Mouse (Mus musculus) stomach, embryonic 16.5 days (tissue): ENCODE results near the gene Dbt. TPM values are rescaled to one million over a fixed set of nuclear protein-coding genes. Genes with fewer than 3 reads are reported as not detected.

Experiments
- ATAC-seq: fragments of 200-750 bp; cut with Nextera tagmentation; 2 replicates; pipeline ENCODE4 v1.8.0; 2017; ENCODE audit warnings: moderate number of reproducible peaks, moderate TSS enrichment; ENCODE audit not compliant: insufficient read depth, low FRiP score
- H3K27ac ChIP-seq: fragments of 300-500 bp; sonication (generic); 2 replicates; pipeline ENCODE4 v1.5.1; 2014; ENCODE audit warnings: low read length
- H3K27me3 ChIP-seq: fragments of 300-500 bp; sonication (generic); 2 replicates; pipeline ENCODE4 v1.6.1; 2014; ENCODE audit warnings: low read length, control low read depth, mixed read lengths; ENCODE audit not compliant: control insufficient read depth, insufficient read depth
- H3K36me3 ChIP-seq: fragments of 300-500 bp; sonication (generic); 2 replicates; pipeline ENCODE4 v1.6.1; 2014; ENCODE audit warnings: low read length; ENCODE audit not compliant: control insufficient read depth, insufficient read depth
- H3K4me1 ChIP-seq: fragments of 300-500 bp; sonication (generic); 2 replicates; pipeline ENCODE4 v1.6.1; 2014; ENCODE audit warnings: low read length, control low read depth, mixed read lengths; ENCODE audit not compliant: control insufficient read depth, insufficient read depth
- H3K4me2 ChIP-seq: fragments of 300-500 bp; sonication (generic); 2 replicates; pipeline ENCODE4 v1.6.1; 2014; ENCODE audit warnings: low read depth, low read length, mixed read lengths
- H3K4me3 ChIP-seq: fragments of 300-500 bp; sonication (generic); replicated peaks from 2 replicates; pipeline ENCODE4 v1.5.1; 2014; ENCODE audit warnings: mild to moderate bottlenecking, low read length
- H3K9ac ChIP-seq: fragments of 300-500 bp; sonication (generic); 2 replicates; pipeline ENCODE4 v1.6.1; 2014; ENCODE audit warnings: low read length
- H3K9me3 ChIP-seq: fragments of 300-500 bp; sonication (generic); replicated peaks from 2 replicates; pipeline ENCODE4 v1.6.1; 2016; ENCODE audit warnings: low read length, control low read depth; ENCODE audit not compliant: control insufficient read depth
- WGBS: fragments of 180-500 bp; shearing (Covaris S2); extraction: QIAGEN DNeasy Blood & Tissue Kit; methylation state at CpG from one replicate; pipeline ENCODE4 v1.1.7; 2014; 5-methylcytosine and 5-hydroxymethylcytosine counted together
- polyA plus RNA-seq: library from polyadenylated mRNA; unstranded; fragments of >200 nt; fragmentation: Nextera tagmentation; extraction: Ambion mirVana; gene quantifications from 2 replicates; pipeline ENCODE4 v1.2.1, GENCODE M21; 2015

Gene Dbt
- polyA plus RNA-seq, 1 experiment from 2014 or later: 24.2 TPM

DNA sequence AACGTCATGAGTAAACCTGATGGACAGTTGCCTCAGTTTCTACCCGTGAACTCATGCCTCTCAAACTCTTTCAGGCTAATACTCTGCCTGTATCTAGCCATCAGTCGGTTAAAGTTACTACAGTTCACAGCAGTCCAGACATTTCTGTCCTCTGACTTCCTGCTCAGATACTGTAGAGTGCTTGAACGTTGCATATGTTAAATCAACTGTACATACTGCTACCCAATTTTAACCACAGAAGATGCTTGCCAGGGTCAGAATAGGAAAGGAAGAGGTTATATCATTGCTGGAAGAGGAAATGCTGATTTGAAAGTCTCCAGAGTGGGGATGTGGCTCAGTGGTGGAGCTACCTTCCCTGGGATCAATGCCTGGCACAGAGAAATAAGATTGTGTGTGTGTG is 29.6 kb upstream of the Dbt start:
- ATAC-seq: no peak
- 83% methylated on average over 4 of the region's 4 CpGs for WGBS
- H3K4me1 ChIP-seq: no peaks in the 10 kb centered on the region
- H3K36me3 ChIP-seq: no peaks in the 10 kb centered on the region
- H3K27ac ChIP-seq: no peak overlapping the region
- no peak overlapping the region for H3K9ac ChIP-seq
- no peaks in the 10 kb centered on the region for H3K27me3 ChIP-seq
- no peak overlapping the region for H3K4me3 ChIP-seq
- H3K4me2 ChIP-seq: no peak overlapping the region
- no peaks in the 10 kb centered on the region for H3K9me3 ChIP-seq

DNA sequence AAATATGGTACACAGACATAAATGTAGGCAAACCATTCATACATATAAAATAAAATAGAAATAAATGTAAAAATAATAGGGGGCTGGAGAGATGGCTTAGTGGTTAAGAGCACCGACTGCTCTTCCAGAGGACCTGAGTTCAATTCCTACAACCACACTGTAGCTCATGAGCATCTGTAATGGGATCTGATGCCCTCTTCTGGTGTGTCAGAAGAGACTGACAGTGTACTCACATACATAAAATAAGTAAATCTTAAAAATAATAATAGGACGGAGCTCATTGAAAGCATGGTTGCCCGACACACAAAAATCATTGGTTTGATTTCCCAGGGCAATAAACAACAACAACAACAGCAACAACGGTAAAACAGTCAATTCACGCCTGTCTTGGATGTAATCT is 21.9 kb upstream of the Dbt start:
- Histone ChIP-seq H3K9ac (no peak overlapping the region), H3K4me2 (no peak overlapping the region), H3K27me3 (no peaks in the 10 kb centered on the region), H3K36me3 (peaks cover 17% of the 10 kb centered on the region; the same call in 1 of the 2 replicates), H3K4me1 (no peaks in the 10 kb centered on the region), H3K27ac (no peak overlapping the region), H3K4me3 (no peak overlapping the region), H3K9me3 (no peaks in the 10 kb centered on the region)
- 90% methylated on average over 5 of the region's 5 CpGs for WGBS
- no peak for ATAC-seq

DNA sequence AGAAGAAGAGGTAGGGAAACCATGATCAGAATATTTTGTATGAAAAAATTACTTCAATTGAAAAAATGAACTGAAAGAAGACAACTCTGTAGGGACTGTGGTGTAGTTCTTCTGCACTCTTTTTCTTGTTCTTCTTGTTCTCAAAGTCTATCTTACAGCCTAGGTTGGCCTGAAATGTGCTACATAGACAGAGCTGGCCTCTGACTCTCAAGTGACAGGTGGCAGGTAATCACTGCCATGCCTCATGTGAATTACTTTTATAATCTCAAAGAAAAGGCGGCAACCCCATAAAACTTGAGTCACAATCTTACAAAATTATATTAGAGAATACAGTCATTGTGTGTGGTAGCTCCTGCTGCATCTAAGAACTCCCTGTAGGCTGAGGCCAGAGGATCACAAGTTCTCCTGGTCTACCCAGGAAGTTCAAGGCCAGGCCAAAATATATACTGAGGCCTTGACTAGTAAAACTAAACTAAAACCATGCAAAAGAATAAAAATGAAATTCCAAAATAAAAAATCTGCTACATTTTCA is 20.9 kb upstream of the Dbt start:
- no peak overlapping the region for H3K4me3 ChIP-seq
- no peak overlapping the region for H3K9ac ChIP-seq
- 95% methylated on average over 1 of the region's 1 CpGs for WGBS
- H3K4me2 ChIP-seq: no peak overlapping the region
- H3K27me3 ChIP-seq: no peaks in the 10 kb centered on the region
- H3K27ac ChIP-seq: no peak overlapping the region
- no peaks in the 10 kb centered on the region for H3K4me1 ChIP-seq
- H3K36me3 ChIP-seq: peaks cover 18% of the 10 kb centered on the region; the same call in 1 of the 2 replicates
- no peaks in the 10 kb centered on the region for H3K9me3 ChIP-seq
- no peak for ATAC-seq

DNA sequence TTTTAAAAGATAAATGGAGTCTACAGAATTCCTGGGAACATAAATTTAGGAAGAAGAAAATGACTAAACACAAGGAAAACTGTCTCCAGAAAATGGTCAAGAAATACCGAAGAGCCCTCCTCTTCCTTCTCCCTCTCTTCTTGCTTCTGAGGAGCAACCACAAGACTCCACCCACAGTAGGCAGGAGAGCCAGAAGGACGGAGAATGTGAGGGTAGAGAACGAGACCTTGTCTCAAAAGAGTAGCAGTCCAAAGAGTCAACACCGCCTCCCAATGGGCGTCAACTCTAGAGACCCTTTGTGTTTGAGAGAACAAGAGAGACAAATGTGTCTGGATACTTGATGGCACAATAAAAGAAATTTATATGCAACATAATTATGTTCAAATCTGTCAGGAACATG is 19.2 kb upstream of the Dbt start:
- H3K36me3 ChIP-seq: peaks cover 27% of the 10 kb centered on the region
- ATAC-seq: no peak
- no peak overlapping the region for H3K27ac ChIP-seq
- no peaks in the 10 kb centered on the region for H3K27me3 ChIP-seq
- no peaks in the 10 kb centered on the region for H3K9me3 ChIP-seq
- H3K9ac ChIP-seq: no peak overlapping the region
- 59% methylated on average over 5 of the region's 5 CpGs for WGBS
- no peak overlapping the region for H3K4me3 ChIP-seq
- H3K4me1 ChIP-seq: no peaks in the 10 kb centered on the region
- H3K4me2 ChIP-seq: no peak overlapping the region

DNA sequence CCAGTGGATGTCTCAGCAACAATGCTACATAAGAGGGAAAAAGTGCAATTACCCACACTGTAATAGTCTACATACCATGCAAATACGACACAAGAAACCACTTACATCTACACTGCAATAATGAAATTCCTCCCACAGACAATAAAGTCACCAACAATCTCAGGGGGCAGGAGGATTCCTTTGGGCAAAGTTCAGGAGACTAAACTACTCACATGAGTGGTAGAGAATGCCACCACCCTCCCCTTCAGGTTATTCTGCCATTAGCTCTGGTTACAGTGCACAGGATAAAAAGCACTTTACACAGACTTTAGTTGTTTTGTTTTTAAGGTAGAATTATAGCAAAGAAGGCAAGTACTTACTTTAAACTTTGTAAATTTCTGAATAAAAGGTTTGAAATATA is 17.2 kb upstream of the Dbt start:
- Histone ChIP-seq H3K36me3 (peaks cover 25% of the 10 kb centered on the region), H3K9me3 (no peaks in the 10 kb centered on the region), H3K4me1 (no peaks in the 10 kb centered on the region), H3K27me3 (no peaks in the 10 kb centered on the region), H3K9ac (no peak overlapping the region), H3K4me3 (no peak overlapping the region), H3K27ac (no peak overlapping the region), H3K4me2 (no peak overlapping the region)
- no peak for ATAC-seq
- 86% methylated on average over 1 of the region's 1 CpGs for WGBS

DNA sequence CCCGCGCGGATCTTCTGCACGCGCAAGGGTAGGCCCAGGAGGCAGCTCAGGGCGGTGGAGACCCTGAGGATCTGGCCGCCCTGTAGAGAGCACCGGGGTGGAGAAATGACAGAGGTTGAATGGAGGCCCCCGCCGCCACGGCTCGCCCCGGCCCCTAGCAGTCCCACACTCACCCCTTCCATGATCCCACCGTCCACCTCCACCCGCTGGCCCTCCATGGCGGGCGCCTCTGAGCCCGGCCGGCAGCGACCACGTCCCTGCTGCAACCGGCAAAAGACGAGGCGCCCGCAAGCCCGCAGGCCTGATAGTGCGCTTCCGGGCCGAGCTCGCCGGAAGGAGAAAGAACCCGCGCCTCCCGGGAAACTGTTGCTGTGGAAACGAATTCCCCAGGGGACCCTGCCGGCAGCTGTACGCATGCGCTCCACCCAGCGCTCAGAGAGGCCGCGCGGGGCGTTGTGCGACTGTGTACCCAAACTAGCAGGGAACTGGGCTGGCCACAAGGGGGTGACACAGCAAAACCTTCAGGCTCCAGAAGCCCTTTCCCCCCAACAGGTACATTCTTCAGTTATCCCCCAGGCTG is 5.0 kb upstream of the Dbt start, which contains the start of gene Rtca:
TSS of gene Rtca (minus strand) at position 437 of the 580 bp plus-strand sequence.
- Histone ChIP-seq H3K9me3 (no peaks in the 10 kb centered on the region), H3K9ac (peak within 1 kb of the TSS; percentile 90), H3K36me3 (no peaks in the 10 kb centered on the region; the same call in 1 of the 2 replicates), H3K27ac (peak within 1 kb of the TSS; percentile 53), H3K4me3 (peak within 1 kb of the TSS; percentile 88), H3K27me3 (no peaks in the 10 kb centered on the region), H3K4me1 (peaks cover 13% of the 10 kb centered on the region), H3K4me2 (peak within 1 kb of the TSS; percentile 53)
- WGBS: under 1% methylated on average over 42 of the region's 44 CpGs
- ATAC-seq: peak; percentile 92

DNA sequence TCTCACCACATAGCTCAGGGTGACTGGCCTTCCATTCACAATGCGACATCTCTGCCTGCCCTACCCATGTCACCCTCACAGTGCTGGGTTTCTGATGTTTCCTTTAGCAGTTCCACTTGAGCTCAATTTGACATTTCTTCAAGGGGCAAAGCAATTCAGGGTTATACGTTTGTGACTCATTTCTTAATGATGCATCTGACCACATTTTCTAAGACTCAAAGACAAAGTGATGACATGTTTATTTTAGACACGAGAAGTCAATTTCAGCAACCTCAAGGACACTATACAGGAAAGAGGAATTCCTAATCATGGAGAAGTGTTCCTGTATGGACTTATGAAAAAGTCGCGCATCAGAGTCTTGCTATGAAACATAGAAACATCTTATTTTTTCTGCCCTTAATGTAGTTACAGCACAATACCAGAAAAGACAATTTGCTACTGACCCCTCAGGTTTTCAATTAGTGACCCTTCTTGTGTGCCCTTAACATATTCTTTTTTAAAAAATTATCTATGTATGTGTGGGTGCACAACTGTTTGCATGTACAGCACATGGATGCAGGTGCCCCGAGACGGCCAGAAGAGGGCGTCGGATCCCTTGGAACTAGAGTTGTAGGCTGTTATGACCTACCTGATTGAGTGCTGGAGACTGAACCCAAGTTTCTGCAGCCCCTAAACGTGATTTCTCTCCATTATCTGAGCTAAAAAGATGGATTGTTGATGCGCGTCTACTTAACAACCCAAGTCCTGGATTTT is 543 bp upstream of the Dbt start:
- Histone ChIP-seq H3K9me3 (no peaks in the 10 kb centered on the region), H3K9ac (peak overlapping the region; percentile 80; the same call in 1 of the 2 replicates), H3K4me3 (peak overlapping the region; percentile 76), H3K36me3 (no peaks in the 10 kb centered on the region), H3K27me3 (no peaks in the 10 kb centered on the region), H3K27ac (no peak overlapping the region), H3K4me1 (peaks cover 7% of the 10 kb centered on the region), H3K4me2 (peak overlapping the region; percentile 63)
- WGBS: 39% methylated on average over 12 of the region's 12 CpGs
- ATAC-seq: peak; percentile 11; the same call in 1 of the 2 replicates

DNA sequence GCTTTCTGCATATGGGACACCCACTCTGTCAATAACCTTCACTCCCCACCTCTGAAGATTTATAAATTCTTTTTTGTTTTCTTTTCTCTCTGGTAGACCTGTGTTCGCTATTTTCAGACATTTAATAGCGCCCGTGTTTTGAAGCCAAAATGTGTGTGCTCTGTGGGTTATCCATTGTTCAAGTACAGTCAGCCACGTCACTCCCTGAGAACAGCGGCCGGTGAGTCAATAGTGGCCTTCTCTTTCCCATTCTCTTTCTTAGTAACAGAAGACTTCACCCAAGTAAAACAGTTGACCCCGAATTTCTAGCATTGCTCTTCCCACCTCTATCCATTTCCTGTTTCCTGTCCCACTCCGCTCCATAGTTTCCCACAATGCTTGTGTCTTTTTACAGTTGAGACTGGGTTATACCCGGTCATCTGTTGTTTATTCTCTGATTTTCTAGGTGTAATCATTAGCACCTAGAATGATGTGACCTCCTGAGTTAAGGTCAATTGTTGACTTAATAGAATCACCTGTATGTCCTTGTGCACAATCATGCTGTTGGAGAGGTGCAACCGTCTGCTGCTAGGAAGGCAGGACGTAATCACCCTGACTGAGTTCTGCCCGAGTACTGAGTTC is 7.4 kb downstream of the Dbt start:
- 76% methylated on average over 12 of the region's 12 CpGs for WGBS
- H3K9ac ChIP-seq: no peak overlapping the region
- no peak for ATAC-seq

DNA sequence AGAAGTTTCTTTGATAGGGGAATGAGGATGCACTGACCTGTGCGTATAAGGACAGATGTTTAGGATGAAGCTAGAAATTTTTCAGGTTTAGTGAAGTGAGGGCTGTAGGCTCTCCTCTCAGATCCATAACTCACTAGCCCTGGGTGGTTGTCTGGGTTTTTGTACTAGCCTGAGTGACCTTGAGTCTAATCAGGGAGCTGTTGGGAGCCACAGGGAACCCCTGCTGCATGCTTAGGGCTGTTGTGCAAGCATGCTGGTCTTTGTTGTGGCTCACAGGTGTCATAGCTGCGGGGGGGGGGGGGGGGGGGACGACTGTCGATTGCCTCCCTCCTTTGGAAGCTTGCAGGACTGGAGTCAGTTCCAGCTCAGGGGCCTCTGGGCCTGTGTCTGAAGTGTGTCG is 16.9 kb downstream of the Dbt start:
- 61% methylated on average over 4 of the region's 5 CpGs for WGBS
- no peak for ATAC-seq
- H3K4me2 ChIP-seq: no peak overlapping the region
- no peak overlapping the region for H3K27ac ChIP-seq
- H3K9me3 ChIP-seq: no peaks in the 10 kb centered on the region
- H3K36me3 ChIP-seq: no peaks in the 10 kb centered on the region
- no peaks in the 10 kb centered on the region for H3K27me3 ChIP-seq
- no peak overlapping the region for H3K4me3 ChIP-seq
- H3K9ac ChIP-seq: no peak overlapping the region
- no peaks in the 10 kb centered on the region for H3K4me1 ChIP-seq

More for the DNA sequence above, 7.4 kb downstream of the Dbt start:
- no peaks in the 10 kb centered on the region for H3K27me3 ChIP-seq
- H3K27ac ChIP-seq: no peak overlapping the region
- H3K4me2 ChIP-seq: no peak overlapping the region
- no peaks in the 10 kb centered on the region for H3K4me1 ChIP-seq
- H3K4me3 ChIP-seq: no peak overlapping the region
- no peaks in the 10 kb centered on the region for H3K9me3 ChIP-seq
- no peaks in the 10 kb centered on the region for H3K36me3 ChIP-seq
